Mouse (Mus musculus): Measurements from ENCODE around the gene Ptrh1. TPM values are rescaled to one million over a fixed set of nuclear protein-coding genes. Genes with fewer than 3 reads are reported as not detected.

Ptrh1 gene
- polyA plus RNA-seq (2016; fragmentation: Nextera tagmentation; extraction: Ambion mirVana) = 4.6 and 5.6 TPM in 2 replicates

DNA sequence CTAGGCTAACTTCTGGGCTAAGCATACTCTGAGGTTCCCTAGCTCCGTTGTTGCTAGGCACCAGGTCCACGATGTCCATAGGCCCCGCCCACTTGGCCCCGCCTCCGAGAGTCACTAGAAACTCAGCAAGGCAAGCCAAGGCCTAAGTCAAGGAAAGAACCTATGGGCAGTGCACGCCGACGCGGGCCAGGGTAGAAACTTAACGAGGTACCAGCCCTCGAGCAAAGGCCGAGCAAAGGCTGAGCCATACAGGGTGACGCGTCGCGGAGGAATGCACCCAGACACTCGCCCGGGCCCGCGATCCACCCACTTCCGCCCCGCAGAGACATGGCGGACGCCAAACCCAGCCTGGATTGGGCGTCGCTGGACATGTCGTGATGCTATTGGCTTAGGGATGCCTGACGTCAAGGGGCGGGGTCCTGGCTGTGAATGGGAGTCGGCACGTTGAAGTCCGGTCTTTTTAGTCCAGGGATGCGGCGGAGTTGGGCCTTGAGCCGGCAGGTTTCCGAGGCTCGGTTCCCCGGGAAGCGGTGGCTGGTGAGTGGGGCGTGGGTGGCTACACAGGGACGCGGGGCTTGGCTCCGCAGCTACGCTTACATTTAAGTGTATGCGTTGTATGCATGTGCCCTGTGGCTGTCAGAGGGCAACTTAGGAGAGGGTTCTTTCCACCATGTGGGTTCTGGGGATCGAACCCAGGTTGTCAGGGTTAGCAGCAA is at the start of gene Ptrh1, which contains the start of gene Ttc16:
Gene Ptrh1 (plus strand): TSS at position 428 of the 716 bp plus-strand sequence.
Gene Ttc16 (minus strand): TSS at position 275 of the 716 bp plus-strand sequence.
- peaks cover 15% of the 10 kb centered on the region for H3K4me1 ChIP-seq
- peak within 1 kb of the TSS; percentile 45 for H3K27ac ChIP-seq
- H3K36me3 ChIP-seq = no peaks in the 10 kb centered on the region
- H3K27me3 ChIP-seq = peaks cover 3% of the 10 kb centered on the region; the same call in 1 of the 2 replicates
- peak within 1 kb of the TSS; percentile 62 for H3K4me3 ChIP-seq
- WGBS = under 1% methylated on average over 46 of the region's 46 CpGs
- peak within 1 kb of the TSS; percentile 55 for H3K9ac ChIP-seq
- H3K9me3 ChIP-seq (replicated peaks) = no peaks in the 10 kb centered on the region
- peak; percentile 98 for ATAC-seq (ENCODE audit: low FRiP score)
- peak within 1 kb of the TSS; percentile 86 for H3K4me2 ChIP-seq (replicated peaks)

DNA sequence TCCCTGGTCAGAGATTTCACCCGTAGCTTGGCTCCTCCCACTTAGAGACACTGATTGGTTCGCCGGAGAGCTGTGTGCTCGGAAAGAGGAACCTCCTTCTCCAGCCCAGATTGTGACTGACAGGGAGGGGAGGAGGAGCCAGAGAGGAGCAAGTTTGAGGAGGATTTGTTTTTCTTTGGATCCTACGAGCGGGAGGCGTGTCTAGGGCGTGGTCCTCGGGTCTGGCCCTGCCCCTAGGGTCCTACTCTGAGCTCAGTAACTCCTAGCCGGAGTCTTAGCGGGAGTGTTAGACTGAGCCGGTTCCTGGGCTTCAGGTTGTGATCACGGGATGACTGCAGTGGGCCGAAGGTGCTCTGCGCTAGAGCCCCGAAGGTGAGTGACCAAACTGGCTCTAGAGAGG is 48.2 kb upstream of the Ptrh1 start:
- H3K27ac ChIP-seq = peak overlapping the region; percentile 23; the same call in 1 of the 2 replicates
- 4% methylated on average over 16 of the region's 16 CpGs for WGBS
- no peaks in the 10 kb centered on the region for H3K9me3 ChIP-seq (replicated peaks)
- peak overlapping the region; percentile 28 for H3K4me3 ChIP-seq
- H3K36me3 ChIP-seq = no peaks in the 10 kb centered on the region
- ATAC-seq (ENCODE audit: low FRiP score) = peak; percentile 91
- peaks cover 19% of the 10 kb centered on the region for H3K4me1 ChIP-seq
- H3K4me2 ChIP-seq (replicated peaks) = peak overlapping the region; percentile 55
- H3K9ac ChIP-seq = peak overlapping the region; percentile 54; the same call in 1 of the 2 replicates
- no peaks in the 10 kb centered on the region for H3K27me3 ChIP-seq

DNA sequence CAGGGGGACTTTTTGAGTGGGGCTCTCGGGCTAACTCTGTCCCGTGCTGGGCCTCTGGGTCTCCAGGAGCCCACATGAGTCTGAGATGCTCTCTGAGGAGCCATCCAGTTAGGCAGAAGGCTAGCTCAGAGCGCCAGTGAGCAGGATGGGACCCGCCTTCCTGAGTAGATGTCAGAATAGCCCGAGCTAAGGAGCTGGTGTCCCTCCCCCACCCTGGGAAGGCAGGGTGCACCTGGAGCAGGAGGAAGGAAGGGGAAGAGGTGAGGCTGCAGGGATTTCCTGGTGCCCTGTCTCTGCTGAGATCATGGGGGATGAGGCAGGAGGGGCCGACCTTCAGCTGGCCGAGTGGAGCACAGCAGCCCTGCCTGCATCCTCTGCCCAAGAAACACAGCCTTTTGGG is 47.1 kb upstream of the Ptrh1 start:
- Histone ChIP-seq H3K4me3 (no peak overlapping the region; the same call in 1 of the 2 replicates), H3K4me2 (replicated peaks) (peak overlapping the region; percentile 17; the same call in 1 of the 2 replicates)

DNA sequence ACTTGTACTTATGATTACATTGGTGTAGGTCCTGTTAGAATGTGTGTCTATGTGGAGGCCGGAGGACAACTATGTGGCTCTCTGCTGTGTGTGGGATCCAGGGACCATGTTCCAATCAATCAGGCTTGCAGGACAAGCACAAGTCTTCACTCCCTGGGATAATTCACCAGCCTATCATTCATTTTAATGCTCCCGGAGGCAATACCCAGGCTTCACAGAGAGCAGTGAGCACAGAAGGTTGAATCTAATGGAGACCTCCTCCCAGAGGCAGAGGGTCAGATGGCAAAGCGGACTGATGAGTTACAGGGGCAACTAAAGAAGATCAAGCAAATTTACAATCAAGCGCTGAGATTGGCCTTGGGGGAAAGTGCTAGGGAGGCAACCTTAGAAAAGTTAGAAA is 46.0 kb upstream of the Ptrh1 start:
- Histone ChIP-seq H3K4me1 (peaks cover 19% of the 10 kb centered on the region), H3K9ac (no peak overlapping the region), H3K27ac (no peak overlapping the region), H3K9me3 (replicated peaks) (no peaks in the 10 kb centered on the region), H3K27me3 (no peaks in the 10 kb centered on the region), H3K36me3 (no peaks in the 10 kb centered on the region), H3K4me3 (no peak overlapping the region), H3K4me2 (replicated peaks) (no peak overlapping the region)
- WGBS = 73% methylated on average over 4 of the region's 4 CpGs
- ATAC-seq (ENCODE audit: low FRiP score) = no peak

More for the DNA sequence above, 47.1 kb upstream of the Ptrh1 start:
- Histone ChIP-seq H3K27me3 (no peaks in the 10 kb centered on the region), H3K9me3 (replicated peaks) (no peaks in the 10 kb centered on the region), H3K36me3 (no peaks in the 10 kb centered on the region), H3K9ac (no peak overlapping the region), H3K4me1 (peaks cover 19% of the 10 kb centered on the region), H3K27ac (no peak overlapping the region)
- 48% methylated on average over 7 of the region's 7 CpGs for WGBS
- ATAC-seq (ENCODE audit: low FRiP score) = no peak

DNA sequence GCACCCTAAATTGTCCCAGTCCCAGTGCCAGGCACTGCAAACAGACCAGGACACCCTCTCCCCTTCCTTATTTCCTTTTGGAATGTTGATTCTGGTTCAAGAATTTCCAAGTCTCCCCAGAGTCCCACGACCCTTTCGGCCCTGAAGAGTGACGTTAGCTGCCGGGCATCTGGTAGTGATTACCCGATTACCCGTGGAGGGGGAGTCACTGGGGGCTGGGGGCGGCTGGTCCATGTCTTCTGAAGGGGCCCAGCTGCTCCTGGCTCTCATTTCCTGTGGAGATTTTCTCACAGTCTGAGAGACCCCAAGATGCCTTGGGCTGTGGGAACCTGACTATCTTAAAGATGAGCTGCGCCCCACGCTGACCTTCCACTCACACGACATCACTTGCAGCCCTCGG is 44.7 kb upstream of the Ptrh1 start:
- no peak overlapping the region for H3K9ac ChIP-seq
- no peak overlapping the region for H3K4me3 ChIP-seq
- no peak for ATAC-seq (ENCODE audit: low FRiP score)
- H3K4me1 ChIP-seq = peaks cover 22% of the 10 kb centered on the region
- H3K9me3 ChIP-seq (replicated peaks) = no peaks in the 10 kb centered on the region
- H3K27me3 ChIP-seq = no peaks in the 10 kb centered on the region
- H3K36me3 ChIP-seq = no peaks in the 10 kb centered on the region
- H3K4me2 ChIP-seq (replicated peaks) = peak overlapping the region; percentile 29; the same call in 1 of the 2 replicates
- WGBS = 48% methylated on average over 11 of the region's 11 CpGs
- H3K27ac ChIP-seq = 0 out of 2 replicates have a peak overlapping the region, but pooled peaks have one; percentile 23

DNA sequence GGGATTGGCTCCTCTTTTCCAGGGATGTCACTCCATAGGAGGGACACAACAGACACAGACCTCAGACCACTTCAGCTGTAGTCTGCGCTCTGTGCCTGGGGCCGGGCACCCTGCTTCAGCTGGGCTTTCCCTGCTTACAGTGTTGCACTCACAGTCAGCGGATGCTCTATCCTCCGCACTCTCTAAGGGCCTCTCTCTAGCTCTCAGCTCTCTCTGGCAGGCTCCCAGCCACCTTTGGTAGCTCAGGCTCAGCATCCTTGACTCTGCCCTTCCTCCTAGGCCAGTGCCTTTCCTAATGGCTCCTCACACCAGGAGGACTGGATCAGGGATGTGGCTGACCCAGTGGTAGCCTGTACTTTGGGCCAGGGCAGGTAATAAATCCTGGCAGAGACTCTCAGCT is 43.7 kb upstream of the Ptrh1 start:
- Histone ChIP-seq H3K4me1 (peaks cover 22% of the 10 kb centered on the region), H3K27me3 (no peaks in the 10 kb centered on the region), H3K36me3 (no peaks in the 10 kb centered on the region), H3K9me3 (replicated peaks) (no peaks in the 10 kb centered on the region), H3K27ac (0 out of 2 replicates have a peak overlapping the region, but pooled peaks have one; percentile 30), H3K9ac (0 out of 2 replicates have a peak overlapping the region, but pooled peaks have one; percentile 13), H3K4me3 (no peak overlapping the region), H3K4me2 (replicated peaks) (no peak overlapping the region)
- WGBS = 73% methylated on average over 4 of the region's 4 CpGs
- no peak for ATAC-seq (ENCODE audit: low FRiP score)

DNA sequence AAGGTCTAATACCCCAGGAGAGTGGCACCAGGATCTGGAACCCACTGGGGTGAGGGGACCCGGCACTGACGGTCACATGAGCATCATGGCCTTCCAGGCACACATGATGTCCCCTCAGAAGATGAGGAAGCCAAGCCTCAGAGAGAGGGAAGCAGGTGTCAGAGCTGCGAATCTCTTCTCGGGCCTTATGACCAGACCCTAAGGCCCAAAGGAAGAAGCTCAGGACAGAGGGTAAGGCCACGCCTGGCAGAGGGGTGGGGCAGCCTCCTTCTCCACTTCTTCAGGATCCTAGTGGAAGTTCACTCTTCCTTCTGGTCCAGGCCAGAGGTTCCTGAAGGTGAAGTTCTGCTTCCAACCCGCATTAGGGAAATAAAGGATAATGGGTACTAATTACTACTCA is 42.9 kb upstream of the Ptrh1 start:
- no peak overlapping the region for H3K4me2 ChIP-seq (replicated peaks)
- no peak overlapping the region for H3K4me3 ChIP-seq
- no peak overlapping the region for H3K9ac ChIP-seq
- no peaks in the 10 kb centered on the region for H3K27me3 ChIP-seq
- H3K4me1 ChIP-seq = peaks cover 23% of the 10 kb centered on the region
- 70% methylated on average over 6 of the region's 6 CpGs for WGBS
- H3K9me3 ChIP-seq (replicated peaks) = no peaks in the 10 kb centered on the region
- no peaks in the 10 kb centered on the region for H3K36me3 ChIP-seq
- no peak overlapping the region for H3K27ac ChIP-seq
- no peak for ATAC-seq (ENCODE audit: low FRiP score)

DNA sequence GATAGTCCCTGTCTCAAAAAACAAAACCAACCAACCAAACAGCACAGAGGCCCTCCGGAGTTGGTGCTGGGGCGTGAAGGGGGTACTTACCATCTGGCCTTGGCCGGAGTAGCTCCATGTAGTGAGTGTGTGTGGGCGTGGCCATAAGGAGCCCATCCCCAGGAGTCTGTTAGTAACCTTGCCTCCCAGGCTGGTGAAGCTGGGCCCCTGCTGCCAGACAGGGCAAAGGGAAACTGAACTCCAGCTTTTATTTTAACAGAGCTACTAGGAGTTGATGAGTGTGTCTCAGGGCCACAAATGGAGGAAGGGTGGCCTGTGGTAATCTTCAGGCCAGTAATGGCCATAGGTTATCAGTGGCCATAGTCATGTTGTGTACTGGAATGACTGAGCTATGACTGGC is 41.1 kb upstream of the Ptrh1 start:
- Histone ChIP-seq H3K9ac (no peak overlapping the region), H3K27ac (no peak overlapping the region), H3K9me3 (replicated peaks) (no peaks in the 10 kb centered on the region), H3K27me3 (no peaks in the 10 kb centered on the region; the same call in 1 of the 2 replicates), H3K4me2 (replicated peaks) (no peak overlapping the region), H3K4me1 (peaks cover 22% of the 10 kb centered on the region), H3K4me3 (no peak overlapping the region), H3K36me3 (no peaks in the 10 kb centered on the region)
- 48% methylated on average over 4 of the region's 4 CpGs for WGBS
- no peak for ATAC-seq (ENCODE audit: low FRiP score)

DNA sequence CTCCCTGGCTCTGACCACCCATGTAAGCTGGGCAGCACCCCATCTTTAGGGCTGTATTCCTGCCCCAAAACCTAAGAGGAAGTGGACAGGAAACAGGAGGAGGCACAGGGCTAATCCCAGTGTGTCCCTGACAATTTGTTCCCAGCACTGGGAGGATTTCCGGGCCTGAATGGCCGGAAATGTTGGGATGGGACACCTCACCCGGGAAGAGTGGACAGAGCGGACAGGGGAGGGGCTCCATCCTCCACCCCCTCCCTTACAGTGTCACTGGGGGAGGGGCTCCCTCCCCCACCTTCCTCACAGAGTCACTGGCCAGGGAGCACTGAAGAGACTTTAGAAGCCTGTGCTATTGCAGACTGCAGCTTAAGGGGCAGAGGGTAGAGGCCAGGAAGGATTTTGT is 40.7 kb upstream of the Ptrh1 start:
- Histone ChIP-seq H3K27me3 (no peaks in the 10 kb centered on the region; the same call in 1 of the 2 replicates), H3K36me3 (no peaks in the 10 kb centered on the region), H3K9ac (no peak overlapping the region), H3K4me3 (no peak overlapping the region), H3K4me2 (replicated peaks) (no peak overlapping the region), H3K27ac (no peak overlapping the region), H3K4me1 (peaks cover 18% of the 10 kb centered on the region), H3K9me3 (replicated peaks) (no peaks in the 10 kb centered on the region)
- 51% methylated on average over 4 of the region's 4 CpGs for WGBS
- no peak for ATAC-seq (ENCODE audit: low FRiP score)

DNA sequence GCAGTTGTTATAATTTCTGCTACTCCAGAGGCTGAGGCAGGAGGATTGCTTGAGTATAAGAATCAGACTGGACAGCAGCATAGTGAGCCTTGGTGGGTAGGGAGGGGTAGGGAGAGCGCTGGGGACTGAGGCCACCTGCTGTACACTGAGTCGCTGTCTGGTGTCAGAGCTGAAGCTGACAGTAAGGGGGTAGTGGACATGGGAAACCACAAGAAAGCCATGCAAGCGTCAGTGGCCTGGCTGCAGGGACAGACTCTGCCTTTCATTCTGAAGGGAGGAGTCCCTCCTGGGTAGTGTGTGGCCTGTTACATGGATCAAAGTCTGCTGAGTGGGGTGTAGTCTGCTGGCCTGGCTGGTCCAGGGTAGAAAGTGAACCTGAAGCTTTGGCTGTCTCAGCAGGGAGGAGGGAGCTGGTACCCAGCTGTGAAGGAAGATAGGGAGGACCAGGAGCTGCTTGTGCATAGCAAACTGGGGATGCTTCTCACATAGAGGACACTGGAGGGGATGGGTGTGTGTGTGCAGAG is 39.2 kb upstream of the Ptrh1 start:
- H3K4me3 ChIP-seq = no peak overlapping the region
- H3K4me2 ChIP-seq (replicated peaks) = no peak overlapping the region
- no peak for ATAC-seq (ENCODE audit: low FRiP score)
- H3K4me1 ChIP-seq = peaks cover 14% of the 10 kb centered on the region
- H3K27ac ChIP-seq = no peak overlapping the region; the same call in 1 of the 2 replicates
- WGBS = 27% methylated on average over 3 of the region's 3 CpGs
- H3K27me3 ChIP-seq = peaks cover 8% of the 10 kb centered on the region
- no peaks in the 10 kb centered on the region for H3K36me3 ChIP-seq
- no peak overlapping the region for H3K9ac ChIP-seq
- no peaks in the 10 kb centered on the region for H3K9me3 ChIP-seq (replicated peaks)

DNA sequence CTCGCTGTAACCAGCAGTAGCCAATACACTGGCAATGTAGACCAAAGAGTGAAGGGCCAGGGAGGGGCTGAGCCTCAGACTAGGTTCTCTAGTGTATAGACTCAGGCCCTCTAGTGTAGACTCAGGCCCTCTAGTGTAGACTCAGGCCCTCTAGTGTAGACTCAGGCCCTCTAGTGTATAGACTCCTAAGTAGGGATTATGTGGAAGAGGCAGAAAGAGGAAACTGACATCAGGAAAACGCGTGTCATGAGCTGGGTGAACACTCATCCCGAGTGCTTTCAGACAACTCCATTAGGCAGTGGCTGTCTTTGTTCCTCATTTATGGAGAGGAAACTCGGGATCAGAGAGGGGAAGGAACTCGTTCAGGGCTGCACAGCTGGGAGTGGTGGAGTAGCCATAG is 38.6 kb upstream of the Ptrh1 start:
- Histone ChIP-seq H3K36me3 (no peaks in the 10 kb centered on the region), H3K27ac (no peak overlapping the region), H3K9ac (no peak overlapping the region), H3K9me3 (replicated peaks) (no peaks in the 10 kb centered on the region), H3K4me3 (no peak overlapping the region), H3K4me1 (peaks cover 20% of the 10 kb centered on the region), H3K4me2 (replicated peaks) (no peak overlapping the region), H3K27me3 (peaks cover 11% of the 10 kb centered on the region)
- WGBS = 62% methylated on average over 6 of the region's 6 CpGs
- no peak for ATAC-seq (ENCODE audit: low FRiP score)

DNA sequence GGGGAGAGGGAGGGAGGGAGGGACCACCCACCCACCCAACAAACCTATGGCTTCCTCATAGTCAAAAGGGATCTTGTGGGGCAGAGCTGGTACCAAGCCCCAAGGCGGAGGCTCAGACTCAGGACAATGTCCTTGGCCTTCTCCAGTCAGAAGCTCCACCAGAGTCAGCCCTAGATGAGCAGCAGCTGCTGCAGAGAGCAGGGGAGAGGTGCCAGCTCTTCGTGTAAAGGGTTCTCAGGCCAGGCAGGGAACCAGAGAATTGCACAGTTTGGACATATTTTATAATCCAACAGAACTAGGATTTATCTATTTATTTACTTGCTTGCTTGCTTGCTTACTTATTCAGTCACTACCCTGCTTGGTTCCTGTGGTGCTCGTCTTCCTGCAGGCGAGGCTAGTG is 36.3 kb upstream of the Ptrh1 start:
- Histone ChIP-seq H3K27me3 (peaks cover 11% of the 10 kb centered on the region), H3K27ac (no peak overlapping the region), H3K9me3 (replicated peaks) (no peaks in the 10 kb centered on the region), H3K4me1 (peaks cover 36% of the 10 kb centered on the region), H3K4me3 (no peak overlapping the region), H3K36me3 (no peaks in the 10 kb centered on the region), H3K4me2 (replicated peaks) (no peak overlapping the region), H3K9ac (peak overlapping the region; percentile 15; the same call in 1 of the 2 replicates)
- ATAC-seq (ENCODE audit: low FRiP score) = no peak
- WGBS = 69% methylated on average over 4 of the region's 4 CpGs
